Mouse (Mus musculus): ENCODE data around the gene Trim72. TPM values are rescaled to one million over a fixed set of nuclear protein-coding genes. Genes with fewer than 3 reads are reported as not detected.
"Not testable (repeated sequence)": the region's sequence is repeated elsewhere in the genome, so short reads cannot be mapped to it uniquely, and the experiment has no call there.

The Trim72 gene
- polyA plus RNA-seq, 1 experiment = 0.02 TPM

DNA sequence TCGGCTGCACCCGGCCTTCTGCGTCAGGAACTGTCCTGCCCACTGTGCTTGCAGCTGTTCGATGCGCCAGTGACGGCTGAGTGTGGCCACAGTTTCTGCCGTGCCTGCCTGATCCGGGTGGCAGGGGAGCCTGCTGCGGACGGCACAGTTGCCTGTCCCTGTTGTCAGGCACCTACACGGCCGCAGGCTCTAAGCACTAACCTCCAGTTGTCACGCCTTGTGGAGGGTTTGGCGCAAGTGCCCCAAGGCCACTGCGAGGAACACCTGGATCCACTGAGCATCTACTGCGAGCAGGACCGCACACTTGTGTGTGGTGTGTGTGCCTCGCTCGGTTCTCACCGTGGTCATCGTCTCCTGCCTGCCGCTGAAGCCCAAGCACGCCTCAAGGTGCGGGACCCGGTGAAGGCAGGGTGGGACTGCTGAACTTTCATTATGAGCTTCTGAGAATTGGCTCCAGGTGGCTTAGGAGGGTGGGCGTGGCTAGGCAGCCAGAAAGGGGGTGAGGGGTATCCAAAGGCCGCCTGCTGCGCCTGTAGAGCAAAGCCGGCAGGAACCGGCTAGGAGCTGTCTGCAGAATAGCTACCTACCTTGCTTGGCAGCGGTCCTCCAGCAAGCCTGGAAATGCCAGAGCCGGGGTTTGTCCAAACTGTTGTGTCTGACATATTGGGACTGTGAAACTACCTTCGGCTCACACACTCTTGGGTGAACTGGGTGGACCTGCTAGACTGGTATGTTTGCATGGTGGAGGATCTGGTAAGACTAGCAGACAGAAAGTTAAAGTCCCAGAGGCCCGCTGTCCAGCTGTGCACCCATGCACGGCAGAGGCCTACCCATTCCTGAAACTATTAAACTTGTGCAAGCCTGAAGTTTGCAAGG lies 976 bp downstream of the Trim72 start:
- peaks cover 3% of the 10 kb centered on the region; the same call in 1 of the 2 replicates for H3K9me3 ChIP-seq (ENCODE audit: control insufficient read depth, low read length)
- no peak overlapping the region for H3K4me3 ChIP-seq (replicated peaks)
- H3K27me3 ChIP-seq (ENCODE audit: control insufficient read depth) = peaks cover 13% of the 10 kb centered on the region
- no peak for TF ChIP-seq TAL1 (IDR thresholded peaks at IDR 0.05; ENCODE audit: low read length)
- TF ChIP-seq GATA1 (IDR thresholded peaks at IDR 0.05; ENCODE audit: low read length) = no peak
- peaks cover 2% of the 10 kb centered on the region; the same call in 1 of the 2 replicates for H3K4me1 ChIP-seq (ENCODE audit: control insufficient read depth)
- no peaks in the 10 kb centered on the region for H3K36me3 ChIP-seq (ENCODE audit: control insufficient read depth)

DNA sequence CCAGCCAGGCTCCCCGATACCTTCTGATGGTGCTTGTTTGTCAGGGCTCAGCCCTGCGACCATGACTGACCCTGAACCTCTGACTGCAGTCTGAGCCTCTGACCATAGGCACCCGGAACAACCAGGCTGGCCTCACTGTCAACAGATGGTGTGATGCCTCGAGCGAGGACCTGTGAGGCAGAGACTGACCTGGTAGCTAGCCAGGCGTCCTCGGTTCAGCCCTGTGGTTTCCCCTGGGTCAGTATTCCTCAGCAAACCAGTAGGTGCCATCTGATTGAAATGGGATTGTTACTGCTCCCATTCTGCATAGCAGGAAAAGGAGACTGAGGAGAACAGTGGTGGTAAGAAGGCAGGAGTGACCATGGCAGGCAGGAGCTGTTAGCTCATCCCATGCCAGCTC lies 2.4 kb downstream of the Trim72 start:
- Histone ChIP-seq H3K36me3 (ENCODE audit: control insufficient read depth) (no peaks in the 10 kb centered on the region), H3K27me3 (ENCODE audit: control insufficient read depth) (peaks cover 13% of the 10 kb centered on the region), H3K4me1 (ENCODE audit: control insufficient read depth) (peaks cover 2% of the 10 kb centered on the region; the same call in 1 of the 2 replicates), H3K4me3 (replicated peaks) (no peak overlapping the region), H3K9me3 (ENCODE audit: control insufficient read depth, low read length) (peaks cover 3% of the 10 kb centered on the region; the same call in 1 of the 2 replicates)
- TF ChIP-seq TAL1 (IDR thresholded peaks at IDR 0.05; ENCODE audit: low read length) = no peak
- no peak for TF ChIP-seq GATA1 (IDR thresholded peaks at IDR 0.05; ENCODE audit: low read length)

DNA sequence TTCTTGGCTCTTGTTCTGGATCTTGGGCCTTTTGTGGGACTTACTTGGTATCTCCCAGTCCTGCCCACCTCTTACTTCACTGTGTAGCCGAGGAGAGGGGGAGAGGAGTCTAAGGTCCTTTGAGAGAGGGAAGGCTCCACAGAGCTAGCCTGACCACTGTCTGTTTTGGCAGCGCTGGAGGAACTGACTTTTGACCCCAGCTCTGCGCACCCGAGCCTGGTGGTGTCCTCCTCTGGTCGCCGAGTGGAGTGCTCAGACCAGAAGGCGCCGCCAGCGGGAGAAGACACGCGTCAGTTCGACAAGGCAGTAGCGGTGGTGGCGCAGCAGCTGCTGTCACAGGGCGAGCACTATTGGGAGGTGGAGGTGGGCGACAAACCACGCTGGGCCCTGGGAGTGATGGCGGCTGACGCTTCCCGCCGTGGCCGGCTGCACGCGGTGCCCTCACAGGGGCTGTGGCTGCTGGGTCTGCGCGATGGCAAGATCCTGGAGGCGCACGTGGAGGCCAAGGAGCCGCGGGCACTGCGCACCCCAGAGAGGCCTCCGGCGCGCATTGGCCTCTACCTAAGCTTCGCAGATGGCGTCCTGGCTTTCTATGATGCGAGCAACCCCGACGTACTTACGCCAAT lies 6.1 kb downstream of the Trim72 start:
- no peaks in the 10 kb centered on the region for H3K4me1 ChIP-seq (ENCODE audit: control insufficient read depth)
- no peaks in the 10 kb centered on the region for H3K36me3 ChIP-seq (ENCODE audit: control insufficient read depth)
- H3K9me3 ChIP-seq (ENCODE audit: control insufficient read depth, low read length) = no peaks in the 10 kb centered on the region
- H3K4me3 ChIP-seq (replicated peaks) = no peak overlapping the region
- peaks cover 2% of the 10 kb centered on the region; the same call in 1 of the 2 replicates for H3K27me3 ChIP-seq (ENCODE audit: control insufficient read depth)
- TF ChIP-seq TAL1 (IDR thresholded peaks at IDR 0.05; ENCODE audit: low read length) (no peak), GATA1 (IDR thresholded peaks at IDR 0.05; ENCODE audit: low read length) (no peak)

DNA sequence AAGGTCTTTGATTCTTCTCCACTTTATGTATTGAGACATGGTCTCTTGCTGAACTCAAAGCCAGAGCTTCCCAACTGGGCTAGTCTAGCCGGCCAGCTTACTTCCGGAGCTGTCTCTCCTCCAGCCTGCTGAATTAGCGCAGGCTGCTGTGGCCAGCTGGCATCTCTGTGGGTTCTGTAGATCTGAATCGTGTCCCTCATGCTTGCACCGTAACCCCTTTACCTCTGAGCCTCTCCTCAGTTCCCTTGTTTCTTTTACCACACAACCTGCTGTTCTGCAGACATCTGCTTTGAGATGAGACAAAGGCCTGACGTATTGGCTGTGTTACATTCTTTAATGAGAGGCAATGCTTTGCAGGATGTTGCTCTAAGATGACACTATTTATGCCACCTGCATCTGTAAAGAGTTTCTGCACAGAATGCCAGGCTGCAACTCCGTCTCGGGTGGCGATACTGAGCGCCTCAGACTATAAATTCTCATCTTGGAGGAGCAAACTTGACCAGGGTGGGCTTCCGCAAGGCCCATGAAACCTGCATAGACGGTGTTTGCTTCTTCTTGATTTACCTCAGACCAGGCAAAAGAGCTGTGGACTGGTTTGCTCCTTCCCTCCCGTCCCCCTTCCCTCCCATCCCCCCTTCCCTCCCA lies 8.5 kb downstream of the Trim72 start:
- Histone ChIP-seq H3K27me3 (ENCODE audit: control insufficient read depth) (no peaks in the 10 kb centered on the region), H3K9me3 (ENCODE audit: control insufficient read depth, low read length) (no peaks in the 10 kb centered on the region), H3K4me3 (replicated peaks) (no peak overlapping the region), H3K4me1 (ENCODE audit: control insufficient read depth) (no peaks in the 10 kb centered on the region), H3K36me3 (ENCODE audit: control insufficient read depth) (no peaks in the 10 kb centered on the region)
- TF ChIP-seq GATA1 (IDR thresholded peaks at IDR 0.05; ENCODE audit: low read length) (no peak), TAL1 (IDR thresholded peaks at IDR 0.05; ENCODE audit: low read length) (no peak)

DNA sequence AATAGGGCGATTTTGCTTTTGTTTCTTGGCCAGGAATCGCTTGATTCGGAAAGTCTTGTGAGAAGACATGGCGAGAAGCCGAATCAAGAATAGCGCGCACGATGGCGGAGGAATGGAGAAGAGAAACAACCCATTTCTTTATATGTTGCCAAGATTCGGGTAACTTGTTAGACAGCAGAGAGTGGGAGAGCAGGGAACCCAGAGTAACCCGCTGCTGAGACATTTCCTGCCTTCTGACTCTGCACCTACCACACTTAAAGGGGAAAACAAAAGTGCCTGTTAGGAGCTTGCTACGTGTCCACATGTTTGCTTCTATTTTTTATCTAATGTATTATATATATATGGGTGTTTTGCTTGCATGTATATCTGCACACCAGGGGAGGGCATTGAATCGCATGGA lies 9.4 kb downstream of the Trim72 start:
- no peaks in the 10 kb centered on the region for H3K4me1 ChIP-seq (ENCODE audit: control insufficient read depth)
- TF ChIP-seq GATA1 (IDR thresholded peaks at IDR 0.05; ENCODE audit: low read length) (no peak), TAL1 (IDR thresholded peaks at IDR 0.05; ENCODE audit: low read length) (no peak)
- no peaks in the 10 kb centered on the region for H3K27me3 ChIP-seq (ENCODE audit: control insufficient read depth)
- H3K36me3 ChIP-seq (ENCODE audit: control insufficient read depth) = no peaks in the 10 kb centered on the region
- 0 out of 2 replicates have a peak, but pooled peaks cover under 1% of the 10 kb centered on the region for H3K9me3 ChIP-seq (ENCODE audit: control insufficient read depth, low read length)
- no peak overlapping the region for H3K4me3 ChIP-seq (replicated peaks)

DNA sequence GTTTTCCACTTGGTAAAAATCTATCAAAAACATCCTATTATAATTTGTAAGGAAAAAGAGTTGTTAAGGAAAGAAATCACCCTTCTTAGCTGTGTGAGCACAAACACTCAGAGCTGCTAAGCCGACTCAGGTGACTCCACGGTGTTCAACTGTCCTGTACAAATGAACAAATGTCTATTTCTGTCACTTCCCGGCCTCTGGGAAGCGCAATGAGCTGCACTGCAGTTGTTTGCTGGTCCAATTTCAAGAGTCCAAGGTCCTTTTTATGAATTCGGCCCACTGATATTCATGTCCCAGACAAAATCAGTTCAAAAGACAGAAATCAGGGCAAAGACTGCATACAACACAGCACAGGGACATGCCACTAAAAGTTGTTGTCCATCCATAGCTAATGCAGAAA lies 12.4 kb downstream of the Trim72 start:
- H3K4me3 ChIP-seq (replicated peaks); H3K9me3 ChIP-seq (ENCODE audit: control insufficient read depth, low read length); H3K27me3 ChIP-seq (ENCODE audit: control insufficient read depth); H3K4me1 ChIP-seq (ENCODE audit: control insufficient read depth); H3K36me3 ChIP-seq (ENCODE audit: control insufficient read depth): not testable (repeated sequence)

DNA sequence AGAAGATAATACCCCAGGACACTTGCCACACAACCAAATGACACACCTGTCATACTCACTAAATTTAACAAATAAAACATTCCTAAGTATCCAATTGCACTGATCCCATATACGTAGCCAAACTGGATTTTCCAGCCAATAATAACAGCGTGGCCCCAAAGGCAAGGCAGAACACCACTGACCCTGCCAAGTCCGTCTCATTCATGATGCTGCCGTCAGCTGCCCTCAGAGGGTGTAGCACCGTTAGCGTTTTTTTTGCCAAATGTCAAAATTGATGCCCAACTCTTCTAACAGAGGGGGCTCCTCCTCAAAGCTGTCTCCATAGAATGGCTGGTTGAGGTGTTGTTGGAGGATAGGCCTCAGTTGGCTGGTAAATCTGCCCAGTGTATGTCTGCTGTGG lies 12.9 kb downstream of the Trim72 start:
- Histone ChIP-seq H3K9me3 (ENCODE audit: control insufficient read depth, low read length) (0 out of 2 replicates have a peak, but pooled peaks cover 3% of the 10 kb centered on the region), H3K36me3 (ENCODE audit: control insufficient read depth) (no peaks in the 10 kb centered on the region), H3K4me3 (replicated peaks) (no peak overlapping the region), H3K4me1 (ENCODE audit: control insufficient read depth) (no peaks in the 10 kb centered on the region), H3K27me3 (ENCODE audit: control insufficient read depth) (no peaks in the 10 kb centered on the region)
- TF ChIP-seq TAL1 (IDR thresholded peaks at IDR 0.05; ENCODE audit: low read length) (no peak), GATA1 (IDR thresholded peaks at IDR 0.05; ENCODE audit: low read length) (no peak)

DNA sequence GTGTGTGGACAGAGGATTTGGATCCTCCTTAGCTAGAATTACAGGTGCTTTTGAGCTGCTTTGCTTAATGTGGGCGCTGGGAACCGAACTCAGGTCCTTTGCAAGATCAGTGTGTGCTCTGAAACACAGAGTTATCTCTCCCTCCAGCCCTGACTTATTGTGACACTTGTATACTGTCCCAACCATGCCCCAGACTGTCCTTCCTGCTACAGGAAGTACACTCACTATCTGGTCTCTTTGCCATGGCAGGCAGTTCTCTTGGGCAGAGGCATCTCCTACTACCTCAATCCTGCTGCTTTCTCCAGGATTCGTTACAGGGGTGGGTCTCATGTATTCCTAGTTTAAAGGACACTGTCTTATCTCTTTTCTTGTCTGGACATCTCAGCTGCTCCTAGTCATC lies 14.5 kb downstream of the Trim72 start:
- Histone ChIP-seq H3K36me3 (ENCODE audit: control insufficient read depth) (no peaks in the 10 kb centered on the region), H3K4me3 (replicated peaks) (no peak overlapping the region), H3K27me3 (ENCODE audit: control insufficient read depth) (no peaks in the 10 kb centered on the region), H3K4me1 (ENCODE audit: control insufficient read depth) (no peaks in the 10 kb centered on the region), H3K9me3 (ENCODE audit: control insufficient read depth, low read length) (0 out of 2 replicates have a peak, but pooled peaks cover 3% of the 10 kb centered on the region)
- no peak for TF ChIP-seq GATA1 (IDR thresholded peaks at IDR 0.05; ENCODE audit: low read length)

DNA sequence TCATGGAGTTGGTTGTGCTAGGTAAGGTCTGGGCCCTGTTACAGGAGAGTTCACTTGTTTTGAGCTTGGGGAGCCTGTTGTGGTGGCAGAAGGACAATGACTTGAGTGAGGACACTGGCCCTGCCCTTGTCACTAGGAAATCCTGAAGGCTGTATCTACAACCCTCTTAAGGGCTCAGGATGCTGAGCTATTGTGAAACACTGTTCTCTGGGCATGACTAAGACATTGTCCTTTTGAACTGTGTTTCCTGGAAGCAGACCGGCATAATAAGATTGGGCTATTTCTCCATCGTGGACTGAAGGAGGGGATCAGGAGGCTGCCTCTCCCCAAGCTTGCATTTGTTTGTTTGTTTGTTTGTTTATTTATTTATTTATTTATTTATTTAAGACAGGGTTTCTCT lies 15.4 kb downstream of the Trim72 start:
- Histone ChIP-seq H3K36me3 (ENCODE audit: control insufficient read depth) (no peaks in the 10 kb centered on the region), H3K9me3 (ENCODE audit: control insufficient read depth, low read length) (0 out of 2 replicates have a peak, but pooled peaks cover 3% of the 10 kb centered on the region), H3K4me1 (ENCODE audit: control insufficient read depth) (no peaks in the 10 kb centered on the region), H3K27me3 (ENCODE audit: control insufficient read depth) (no peaks in the 10 kb centered on the region), H3K4me3 (replicated peaks) (no peak overlapping the region)
- TF ChIP-seq GATA1 (IDR thresholded peaks at IDR 0.05; ENCODE audit: low read length) (no peak), TAL1 (IDR thresholded peaks at IDR 0.05; ENCODE audit: low read length) (no peak)

All from erythroblast, embryonic 14.5 days (primary cell).